Mouse (Mus musculus) gastrocnemius, postnatal 25 days (tissue): ENCODE measurements around the gene Rassf8. TPM values are rescaled to one million over a fixed set of nuclear protein-coding genes. Genes with fewer than 3 reads are reported as not detected.

Source experiments
- DNase-seq: peaks from one replicate; pipeline ENCODE4 v3.0.0; 2022
- total RNA-seq, 2 experiments: library from RNA; stranded (reverse); gene quantifications; 1 replicate in 1 of 2; 2 replicates in 1 of 2; pipeline ENCODE4 v1.2.3; 2021

The Rassf8 gene
- total RNA-seq, 2 experiments from 2014 or later = 27.2 to 35.6 TPM

DNA sequence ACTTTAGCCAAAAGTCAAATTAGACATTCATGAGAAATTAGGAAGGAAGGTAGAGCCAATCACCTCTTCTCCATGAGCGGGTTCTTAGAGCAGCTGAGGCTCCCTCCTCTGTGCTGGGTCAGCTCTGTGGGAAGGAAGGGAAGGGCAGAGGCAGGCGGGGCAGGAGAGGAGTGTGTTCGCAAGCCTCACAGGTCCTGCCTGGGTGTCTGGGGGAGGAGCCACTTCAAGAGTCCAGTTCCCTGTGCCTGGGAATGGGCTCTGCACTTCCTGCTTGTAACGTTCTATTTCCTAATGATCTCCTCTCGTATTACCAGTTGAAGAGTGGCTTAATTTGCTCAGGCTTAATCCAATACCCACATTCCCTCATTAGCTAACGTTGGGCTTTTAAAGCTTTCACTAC lies 32.8 kb downstream of the Rassf8 start:
- no peak for DNase-seq

DNA sequence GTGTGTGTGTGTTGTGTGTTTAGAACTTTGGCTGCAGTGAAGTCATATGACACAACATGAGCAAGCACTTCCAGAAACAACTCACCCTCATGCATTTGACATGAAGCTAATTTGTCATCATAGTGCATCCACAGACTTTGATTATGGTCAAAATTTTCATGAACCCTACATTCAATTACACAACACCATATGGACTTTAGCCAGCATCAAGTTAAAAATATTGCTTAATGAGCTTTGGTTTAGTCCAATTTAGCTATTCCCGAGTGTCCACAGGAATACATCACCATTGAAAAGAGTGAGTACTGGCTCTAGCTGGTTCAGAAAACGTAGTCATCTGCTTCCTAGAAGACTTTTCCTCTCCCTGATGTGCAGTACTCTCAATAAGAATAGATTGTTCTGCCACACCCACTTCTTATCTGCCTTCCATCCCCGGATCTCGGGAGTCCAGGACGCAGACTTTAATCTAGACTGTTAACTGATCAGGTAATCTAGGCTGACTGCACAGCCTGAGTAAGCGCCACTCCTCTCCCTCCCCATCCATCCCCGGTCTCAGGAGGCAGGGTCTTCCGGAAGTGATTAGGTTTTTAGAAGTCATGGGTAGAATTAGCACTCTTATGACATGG lies 33.7 kb downstream of the Rassf8 start:
- no peak for DNase-seq

DNA sequence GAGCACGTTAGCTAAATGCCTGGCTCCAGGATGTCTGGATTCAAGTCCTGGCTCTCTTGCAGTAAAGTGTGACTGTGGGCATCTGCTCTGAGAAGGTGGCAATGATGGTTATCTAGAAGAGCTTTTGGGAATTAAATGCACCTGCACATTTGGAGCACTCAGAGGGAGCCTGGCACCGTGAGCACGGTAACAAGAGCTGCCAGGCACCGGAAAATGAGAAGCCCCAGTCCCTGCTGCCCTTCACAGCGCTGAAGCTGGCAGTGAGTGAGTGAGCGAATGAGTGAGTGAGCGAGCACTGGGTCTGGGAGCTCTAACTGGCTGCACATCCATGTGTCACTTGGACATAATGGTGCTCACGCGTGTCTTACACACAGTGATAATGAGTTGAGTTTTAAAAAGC lies 34.7 kb downstream of the Rassf8 start:
- DNase-seq = peak; percentile 28

DNA sequence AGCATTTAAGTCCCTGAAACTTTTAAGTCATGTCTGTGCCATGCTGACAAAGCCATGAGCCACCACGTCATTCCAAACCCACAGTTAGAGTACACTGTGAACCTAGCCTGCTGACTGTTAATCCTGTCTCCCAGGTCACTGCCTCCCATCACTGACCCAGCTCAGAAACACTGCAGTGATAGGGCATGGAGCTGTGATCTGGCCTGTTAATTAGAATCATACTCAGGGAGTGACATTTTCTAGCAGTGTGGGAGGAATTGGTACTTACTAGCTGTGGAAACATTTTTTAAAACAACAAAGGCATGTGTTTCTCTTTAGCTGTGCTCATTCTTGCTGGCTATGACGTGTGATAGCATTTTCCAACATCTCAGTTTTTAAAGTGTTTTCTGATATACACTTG lies 35.4 kb downstream of the Rassf8 start:
- no peak for DNase-seq

DNA sequence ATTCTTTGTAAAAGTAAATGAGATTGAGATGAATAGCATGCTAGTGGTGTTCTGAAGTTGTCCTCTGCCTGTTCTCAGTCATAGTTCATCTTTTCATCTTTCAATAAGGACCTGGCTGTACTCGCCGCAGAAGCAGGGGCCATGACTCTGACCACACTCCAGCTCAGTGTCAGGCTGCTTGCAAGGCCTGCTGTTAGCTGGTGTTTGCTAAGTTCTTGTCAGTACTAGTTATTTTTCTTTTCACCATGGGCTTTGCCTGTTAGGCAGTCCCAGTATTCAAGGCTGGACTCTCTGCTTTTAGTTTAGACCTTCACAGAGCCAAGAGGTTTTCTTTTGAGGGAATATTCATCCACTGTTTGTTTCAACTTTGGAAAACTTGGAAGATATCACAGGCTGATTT lies 40.8 kb downstream of the Rassf8 start:
- no peak for DNase-seq

DNA sequence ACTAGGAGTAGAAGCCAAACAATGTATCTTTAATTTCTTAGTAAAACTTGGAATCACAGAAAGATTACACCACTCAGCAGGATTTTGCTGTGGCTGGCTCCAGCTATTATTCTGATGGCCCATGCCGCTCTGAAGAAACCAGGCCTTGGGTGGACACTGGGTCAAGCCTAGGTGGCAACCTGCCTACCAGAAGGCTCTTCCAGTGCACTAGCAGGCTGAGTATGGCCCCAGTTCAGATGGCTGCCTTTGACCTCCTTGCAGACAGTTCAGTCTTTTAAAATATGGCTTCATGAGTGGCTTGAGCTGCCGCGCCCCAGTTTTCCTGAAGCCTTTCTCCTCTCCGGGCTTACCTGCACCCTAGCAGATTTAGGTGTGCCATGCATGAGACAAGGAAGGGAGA lies 43.2 kb downstream of the Rassf8 start:
- DNase-seq = no peak

DNA sequence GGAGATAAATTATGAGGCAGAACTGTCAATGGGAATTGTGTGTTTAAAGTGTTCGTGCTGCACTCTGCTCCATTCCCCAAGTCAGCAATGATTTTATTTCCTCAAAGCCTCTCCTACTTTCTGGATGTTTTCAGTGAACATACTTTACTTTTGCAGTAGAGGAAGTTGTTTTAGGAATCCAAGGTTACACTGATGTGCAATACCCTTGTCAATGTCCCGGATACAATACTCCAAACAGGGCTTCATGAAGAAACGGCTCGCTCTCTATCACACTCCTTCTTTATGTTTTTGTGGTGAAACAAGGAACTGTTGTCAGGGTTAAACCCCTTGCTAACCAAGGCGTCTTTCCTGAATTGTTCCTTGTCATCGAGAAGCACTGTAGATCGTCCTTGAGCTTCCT lies 45.8 kb downstream of the Rassf8 start:
- DNase-seq = no peak

DNA sequence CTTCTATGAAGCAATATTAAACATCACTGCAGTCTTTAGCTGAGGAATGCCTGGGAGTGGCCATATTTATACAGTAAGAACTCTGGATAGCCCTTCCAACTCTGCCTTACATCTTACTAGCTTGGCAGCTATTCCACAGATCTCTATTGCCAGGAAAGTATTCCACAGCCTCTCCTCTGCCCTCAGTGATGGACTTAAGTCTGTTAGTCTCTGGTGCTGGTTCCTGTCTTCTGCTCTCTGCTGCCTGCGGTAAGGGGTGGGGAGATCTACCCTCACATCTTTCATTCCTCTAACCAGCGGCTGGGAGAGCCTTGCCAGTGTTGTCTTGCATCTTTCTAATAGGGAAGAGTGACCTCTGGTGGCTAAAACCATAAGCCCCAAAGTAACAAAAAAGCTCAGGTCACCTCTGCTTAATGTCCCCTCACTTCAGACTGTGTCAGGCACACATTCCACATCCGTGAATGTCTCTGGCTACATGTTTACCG lies 46.6 kb downstream of the Rassf8 start:
- peak; percentile 33 for DNase-seq

DNA sequence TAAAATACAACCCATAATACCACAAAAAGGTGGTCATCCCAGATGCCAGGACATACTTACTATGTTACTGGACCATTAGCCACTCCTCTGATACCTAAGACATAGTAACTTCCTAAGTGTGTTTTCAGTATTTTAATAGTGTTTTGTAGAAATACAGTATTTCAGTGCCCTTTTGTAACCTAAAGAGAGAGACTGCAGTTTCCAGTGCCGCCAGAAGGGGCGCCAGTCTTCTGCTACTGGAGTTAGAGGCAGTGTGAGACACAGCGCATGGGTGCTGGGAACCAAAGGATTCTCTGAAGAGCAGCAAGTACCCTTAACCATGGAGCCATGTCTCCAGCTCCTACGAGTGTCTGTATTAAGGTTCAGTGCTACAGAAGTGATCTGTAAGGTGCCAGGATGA lies 48.1 kb downstream of the Rassf8 start:
- DNase-seq = no peak

DNA sequence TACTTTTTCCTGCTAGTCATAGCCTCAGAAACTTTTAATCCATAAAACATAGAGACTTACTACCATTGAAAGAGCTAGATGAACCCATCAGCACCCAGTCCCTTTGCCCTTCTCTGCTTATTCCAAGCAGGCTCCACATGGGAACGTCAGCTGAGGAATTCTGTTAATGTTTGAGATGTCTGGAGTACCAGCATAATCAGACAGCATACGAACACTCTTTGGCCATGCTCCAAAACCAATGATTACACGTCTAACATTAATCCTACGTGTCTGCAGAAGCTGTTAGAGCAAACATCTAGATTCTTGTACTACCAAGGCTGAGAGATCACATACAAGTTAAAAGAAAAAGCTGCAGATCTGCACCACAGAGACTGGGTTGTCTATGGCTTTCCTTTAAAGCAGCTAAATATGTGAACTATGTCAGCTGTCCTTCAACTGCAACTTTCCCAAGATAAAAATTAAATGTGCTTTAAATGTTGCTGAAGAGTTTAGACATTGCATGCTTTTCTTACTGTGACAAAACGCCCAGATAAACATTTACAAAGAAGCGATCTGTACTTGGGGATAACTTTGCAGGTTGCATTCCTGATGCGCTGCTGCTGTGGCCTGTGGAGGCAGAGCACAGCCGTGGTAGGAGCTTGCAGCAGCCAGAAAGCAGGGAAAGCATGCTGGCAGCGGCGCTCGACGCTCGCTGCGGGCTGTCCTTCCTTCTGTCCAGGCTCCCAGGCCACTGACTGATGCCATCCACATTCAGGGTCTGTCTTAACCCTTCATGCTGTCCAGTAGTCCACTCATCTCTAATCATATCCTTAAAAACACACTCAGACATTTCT lies 49.9 kb downstream of the Rassf8 start:
- no peak for DNase-seq

DNA sequence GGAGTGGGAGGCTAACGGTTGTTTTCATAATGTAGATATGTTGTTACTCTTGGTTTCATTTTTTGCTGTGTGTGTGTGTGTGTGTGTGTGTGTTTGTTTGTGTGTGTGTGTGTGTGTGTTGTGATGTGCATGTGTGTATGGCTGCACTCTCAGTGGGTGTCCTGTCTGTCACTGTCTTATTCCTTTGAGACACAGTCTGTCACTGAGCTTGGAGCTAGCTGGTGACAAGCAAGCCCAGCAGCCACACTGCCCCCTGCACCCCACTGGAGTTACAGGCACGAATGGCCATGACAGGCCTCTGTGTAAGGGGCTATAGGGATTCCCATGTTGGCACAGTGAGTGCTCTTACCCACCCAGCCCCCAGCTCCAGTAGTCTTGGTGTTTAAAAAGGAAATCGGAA lies 51.1 kb downstream of the Rassf8 start:
- DNase-seq = no peak

DNA sequence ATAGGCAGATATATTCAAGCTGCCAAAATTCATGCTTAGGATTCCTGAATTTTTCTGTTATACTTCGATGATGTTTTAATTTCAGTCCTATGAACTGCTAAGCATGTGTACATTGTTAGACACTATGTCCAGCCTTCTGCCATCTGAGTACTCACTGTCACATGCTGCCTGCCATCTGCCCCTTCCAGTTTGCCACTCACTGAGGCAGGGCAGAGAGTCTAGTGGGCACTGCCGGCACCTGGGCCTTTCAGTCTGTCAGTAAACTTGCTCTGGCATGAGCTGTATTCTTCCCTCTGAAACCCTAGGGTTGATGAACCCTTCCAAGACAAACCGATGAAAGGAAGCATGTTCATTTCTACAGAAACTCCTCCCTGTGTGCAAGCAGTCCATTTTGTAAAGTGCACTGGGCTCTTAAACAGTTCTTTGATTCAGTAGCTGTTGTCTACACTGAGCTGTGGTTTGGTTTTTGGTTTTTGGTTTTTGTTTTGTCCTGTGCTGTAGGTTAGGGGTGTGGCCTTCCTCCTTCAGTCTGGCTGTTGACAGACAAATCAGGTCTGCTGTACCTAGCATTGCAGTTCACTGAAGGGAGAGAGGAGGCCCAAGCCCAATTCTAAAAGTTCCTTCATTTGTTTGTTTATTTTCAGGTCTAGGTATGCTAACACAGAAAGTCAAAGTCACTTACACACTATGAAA lies 55.4 kb downstream of the Rassf8 start:
- no peak for DNase-seq

DNA sequence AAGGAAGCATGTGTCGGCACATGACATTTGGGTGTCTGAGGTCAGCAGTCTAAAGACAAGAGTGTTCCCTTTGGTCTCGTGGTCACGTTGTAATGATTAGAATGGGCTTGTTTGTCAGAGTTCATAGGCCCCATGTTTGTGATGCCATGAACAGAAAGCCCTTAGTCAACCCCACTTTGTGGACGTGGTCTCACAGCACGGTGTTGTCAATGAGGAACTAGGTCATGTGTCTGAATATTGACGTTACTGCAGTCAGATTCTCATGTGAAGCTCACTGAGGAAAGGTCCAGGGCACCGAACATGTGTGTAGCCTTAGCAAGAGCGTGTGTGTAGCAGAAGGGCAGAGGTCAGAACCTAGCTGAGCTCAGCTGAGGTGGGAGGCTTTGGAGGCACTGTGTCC lies 56.3 kb downstream of the Rassf8 start:
- no peak for DNase-seq

DNA sequence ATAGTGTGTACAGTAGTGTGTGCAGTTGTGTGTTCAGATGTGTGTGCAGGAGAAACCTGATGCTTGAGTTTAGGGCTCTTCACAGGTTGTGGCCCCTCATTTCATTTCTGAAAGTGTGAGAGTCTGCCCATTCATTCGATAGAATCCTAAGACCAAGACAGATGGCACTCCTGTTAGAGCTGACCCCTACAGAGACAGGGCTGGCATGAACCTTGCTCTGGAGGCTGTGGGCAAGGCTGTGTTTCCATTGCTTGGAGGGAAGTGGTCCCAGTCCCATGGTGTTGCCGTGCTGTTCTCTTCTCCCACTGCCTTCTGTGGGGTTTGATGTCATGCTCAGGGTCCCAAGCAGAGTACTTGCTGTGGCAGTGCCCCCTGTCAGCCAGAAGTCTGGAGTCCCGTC lies 57.7 kb downstream of the Rassf8 start:
- no peak for DNase-seq

DNA sequence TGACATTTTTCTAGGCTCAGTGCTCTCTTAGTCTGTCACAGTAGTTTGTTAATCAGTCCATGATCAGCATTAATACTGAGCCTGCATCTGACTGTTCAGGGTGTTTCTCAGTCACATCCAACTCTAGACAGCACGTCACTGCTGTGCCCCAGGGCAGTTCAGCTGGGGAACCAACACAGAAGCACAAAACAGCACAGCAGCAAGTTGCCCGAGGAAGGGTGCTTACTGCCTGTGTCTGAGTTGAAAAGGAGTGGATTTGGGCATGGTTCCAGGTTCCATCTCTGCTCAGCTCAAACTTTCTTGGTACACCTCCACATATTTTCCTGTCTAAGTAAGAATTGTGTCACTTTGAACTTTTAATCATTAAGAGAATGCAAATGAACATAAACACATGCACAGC lies 60.2 kb downstream of the Rassf8 start:
- DNase-seq = no peak

DNA sequence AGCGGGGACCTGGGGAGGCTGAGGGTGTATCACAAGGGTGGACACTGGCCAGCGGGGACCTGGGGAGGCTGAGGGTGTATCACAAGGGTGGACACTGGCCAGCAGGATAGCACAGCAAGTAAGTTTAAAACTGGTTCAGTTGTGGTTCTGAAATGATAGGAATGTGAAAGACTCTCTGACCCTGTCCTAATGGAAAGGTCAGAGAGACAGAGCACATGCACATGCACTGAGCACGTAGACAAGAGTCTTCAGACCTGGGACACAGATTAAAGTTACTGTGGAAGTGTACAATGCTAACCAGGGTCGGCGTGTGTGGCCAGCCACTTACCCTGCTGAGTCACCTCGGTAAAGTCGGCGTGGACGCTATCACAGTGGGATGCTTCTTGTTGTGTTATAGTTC lies 61.4 kb downstream of the Rassf8 start:
- no peak for DNase-seq

DNA sequence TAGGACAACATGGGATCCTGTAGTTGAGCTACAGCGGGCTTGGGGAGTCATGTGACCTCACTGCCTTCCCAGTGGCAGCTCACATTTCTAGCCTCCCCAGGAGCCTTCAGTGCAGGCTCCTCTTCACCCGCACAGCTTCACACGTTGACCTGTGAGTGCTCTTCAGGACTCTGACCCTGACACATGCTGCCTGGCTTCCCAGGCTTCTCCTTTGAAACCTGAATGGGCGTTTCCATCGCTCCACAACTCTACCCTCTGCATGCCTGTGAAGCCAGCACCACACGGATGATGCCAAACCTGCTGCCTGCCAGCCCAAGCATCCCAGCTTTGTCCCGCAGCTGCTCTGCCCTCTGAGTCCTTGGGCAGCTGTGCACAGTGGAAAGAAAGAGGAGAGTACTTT lies 63.0 kb downstream of the Rassf8 start:
- DNase-seq = no peak

DNA sequence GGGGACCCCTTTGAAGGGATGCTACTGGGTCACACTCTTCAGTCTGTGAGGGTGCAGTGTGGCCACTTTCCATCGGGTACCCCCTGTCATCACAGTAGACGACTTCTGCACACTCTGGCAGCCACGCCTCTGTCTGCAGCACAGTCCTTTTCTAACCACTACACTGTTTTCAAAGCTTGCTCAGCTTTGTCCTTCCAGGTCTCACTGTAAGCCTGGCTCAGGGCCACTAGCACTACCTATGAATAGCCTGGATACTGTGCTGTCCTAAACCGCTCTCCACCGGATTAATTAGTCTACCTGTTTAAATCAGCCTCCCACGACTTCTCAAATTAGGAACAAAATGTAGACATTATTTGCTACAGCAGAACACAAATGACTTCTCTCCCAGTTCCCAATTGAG lies 63.5 kb downstream of the Rassf8 start:
- DNase-seq = no peak

DNA sequence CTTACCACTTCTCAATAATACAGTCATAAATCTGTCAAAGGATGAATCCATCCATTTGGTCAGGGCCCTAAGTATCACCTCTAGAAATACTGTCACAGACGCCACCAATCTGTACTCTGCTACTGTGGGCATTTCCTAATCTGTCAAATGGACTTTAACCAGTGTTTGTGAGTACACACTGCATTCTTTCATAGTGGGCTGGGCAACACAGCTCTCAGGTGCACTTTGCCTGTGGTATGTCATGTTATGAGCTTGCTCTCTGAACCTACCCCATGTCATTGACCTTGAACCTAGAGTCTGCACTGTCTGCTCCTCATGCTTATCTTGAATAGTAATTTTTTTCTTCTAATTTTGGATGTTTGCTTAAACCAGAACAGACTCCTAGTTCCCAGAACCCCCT lies 64.6 kb downstream of the Rassf8 start:
- DNase-seq = no peak

DNA sequence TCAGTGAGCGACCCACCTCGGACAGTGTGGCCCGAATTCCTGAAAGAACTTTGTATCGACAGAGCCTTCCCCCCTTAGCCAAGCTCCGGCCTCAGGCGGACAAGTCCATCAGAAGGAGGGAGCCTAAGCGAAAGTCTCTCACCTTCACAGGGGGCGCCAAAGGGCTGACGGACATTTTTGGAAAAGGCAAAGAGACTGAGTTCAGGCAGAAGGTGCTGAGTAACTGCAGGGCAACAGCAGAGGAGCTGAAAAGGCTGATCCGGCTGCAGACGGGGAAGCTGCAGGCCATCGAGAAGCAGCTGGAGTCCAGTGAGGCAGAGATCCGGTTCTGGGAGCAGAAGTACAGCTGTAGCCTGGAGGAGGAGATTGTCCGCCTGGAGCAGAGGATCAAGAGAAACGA lies 68.7 kb downstream of the Rassf8 start:
- no peak for DNase-seq

DNA sequence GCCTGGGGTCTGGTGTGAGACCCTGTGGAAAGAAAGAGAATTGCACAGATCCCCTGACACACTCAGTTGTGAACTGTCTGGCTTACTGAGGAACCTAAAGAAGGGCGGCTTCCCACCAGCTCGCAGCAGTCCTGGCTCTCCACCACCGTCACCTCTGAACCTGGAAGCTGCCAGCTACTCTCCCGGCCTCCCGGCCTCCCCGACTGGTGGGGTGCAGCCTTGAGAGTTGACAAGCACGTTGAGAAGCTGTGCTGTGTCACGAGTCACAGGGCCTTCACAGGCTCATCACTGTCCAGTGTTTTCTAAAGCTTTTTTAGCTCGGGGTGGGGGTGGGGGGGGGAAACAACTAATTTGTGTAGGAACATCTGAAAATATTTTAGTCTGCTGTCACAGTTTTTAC lies 72.6 kb downstream of the Rassf8 start:
- DNase-seq = no peak

DNA sequence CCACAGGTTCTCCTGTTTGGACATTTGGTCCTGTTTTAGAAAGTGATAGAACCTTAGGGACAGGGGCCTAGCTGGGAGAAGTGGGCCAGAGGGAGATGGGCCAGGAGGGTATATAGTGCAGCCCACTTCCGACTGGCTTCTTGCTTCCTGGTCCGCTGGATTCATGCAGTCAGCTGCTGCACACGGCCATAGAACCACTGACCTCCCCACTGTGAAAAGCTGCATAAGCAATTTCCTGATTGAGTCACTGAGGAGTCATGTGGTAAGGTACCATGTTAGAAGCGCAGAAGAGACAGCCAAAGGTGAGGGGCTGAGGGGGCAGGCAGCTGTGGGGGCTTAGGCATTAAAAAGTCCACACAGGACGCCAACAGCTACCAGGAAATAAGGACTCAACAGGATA lies 75.7 kb downstream of the Rassf8 start:
- DNase-seq = no peak

DNA sequence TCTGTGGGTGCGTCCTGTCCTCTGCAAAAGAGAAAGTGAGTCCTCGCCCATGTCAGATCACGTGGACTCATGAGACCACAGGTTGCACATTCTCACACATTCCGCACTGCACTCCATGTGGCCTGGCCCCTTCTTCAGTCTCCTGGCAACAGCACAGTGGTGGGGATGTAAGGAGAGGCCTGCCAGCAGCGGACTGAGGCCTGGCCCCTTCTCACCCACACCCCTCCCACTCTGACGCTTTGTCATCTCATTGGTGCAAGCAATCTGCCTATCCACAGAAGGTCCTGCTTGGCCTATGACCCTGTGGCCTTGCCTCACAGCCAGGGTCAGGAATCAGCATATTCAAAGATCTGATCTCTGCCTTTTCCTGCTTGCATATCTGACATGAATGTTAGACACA lies 76.6 kb downstream of the Rassf8 start:
- DNase-seq = no peak
